Mouse (Mus musculus): ENCODE data around the gene Fam71d.

Gene Fam71d

GRCm38 (mm10) chr12:78691325-78691724 is at the start of gene Fam71d:
Gene Fam71d, plus strand, starts transcription at chr12:78691535.
- DNase-seq (ENCODE audit: low read depth, low spot score) = no peak

- no peak for DNase-seq (ENCODE audit: low read depth, low spot score)
Observed at GRCm38 (mm10) chr12:78643691-78644090, 47.6 kb upstream of the Fam71d start.

GRCm38 (mm10) chr12:78645282-78645681 is 46.1 kb upstream of the Fam71d start:
- no peak for DNase-seq (ENCODE audit: low read depth, low spot score)

GRCm38 (mm10) chr12:78659718-78660304 is 31.5 kb upstream of the Fam71d start:
- no peak for DNase-seq (ENCODE audit: low read depth, low spot score)

GRCm38 (mm10) chr12:78678101-78678806 is 13.1 kb upstream of the Fam71d start:
- DNase-seq (ENCODE audit: low read depth, low spot score) = no peak

- DNase-seq (ENCODE audit: low read depth, low spot score) = no peak
Observed at GRCm38 (mm10) chr12:78678807-78679189, 12.5 kb upstream of the Fam71d start.

- DNase-seq (ENCODE audit: low read depth, low spot score) = no peak
Observed at GRCm38 (mm10) chr12:78681048-78681447, 10.3 kb upstream of the Fam71d start.

GRCm38 (mm10) chr12:78682279-78682678 is 9.1 kb upstream of the Fam71d start:
- DNase-seq (ENCODE audit: low read depth, low spot score) = no peak

- DNase-seq (ENCODE audit: low read depth, low spot score) = no peak
Observed at GRCm38 (mm10) chr12:78685669-78686215, 5.6 kb upstream of the Fam71d start.

GRCm38 (mm10) chr12:78688876-78689275 is 2.5 kb upstream of the Fam71d start:
- no peak for DNase-seq (ENCODE audit: low read depth, low spot score)

- no peak for DNase-seq (ENCODE audit: low read depth, low spot score)
Observed at GRCm38 (mm10) chr12:78693281-78693680, 1.9 kb downstream of the Fam71d start.

GRCm38 (mm10) chr12:78717783-78718182 is 26.4 kb downstream of the Fam71d start:
- no peak for DNase-seq (ENCODE audit: low read depth, low spot score)

GRCm38 (mm10) chr12:78727723-78728122 is 36.4 kb downstream of the Fam71d start:
- DNase-seq (ENCODE audit: low read depth, low spot score) = no peak

GRCm38 (mm10) chr12:78739633-78740032 is 48.3 kb downstream of the Fam71d start:
- no peak for DNase-seq (ENCODE audit: low read depth, low spot score)

GRCm38 (mm10) chr12:78740289-78740688 is 49.0 kb downstream of the Fam71d start:
- no peak for DNase-seq (ENCODE audit: low read depth, low spot score)

GRCm38 (mm10) chr12:78746226-78746625 is 54.9 kb downstream of the Fam71d start:
- DNase-seq (ENCODE audit: low read depth, low spot score) = no peak

GRCm38 (mm10) chr12:78747406-78747805 is 56.1 kb downstream of the Fam71d start:
- no peak for DNase-seq (ENCODE audit: low read depth, low spot score)

GRCm38 (mm10) chr12:78748113-78748512 is 56.8 kb downstream of the Fam71d start:
- no peak for DNase-seq (ENCODE audit: low read depth, low spot score)

GRCm38 (mm10) chr12:78748557-78749377 is 57.4 kb downstream of the Fam71d start, which contains the start of gene Mpp5:
Gene Mpp5, plus strand, starts transcription at chr12:78748907.
- DNase-seq (ENCODE audit: low read depth, low spot score) = peak; percentile 95

- DNase-seq (ENCODE audit: low read depth, low spot score) = peak; percentile 45
Observed at GRCm38 (mm10) chr12:78749378-78749801, 58.1 kb downstream of the Fam71d start.

GRCm38 (mm10) chr12:78761979-78762378 is 70.6 kb downstream of the Fam71d start:
- no peak for DNase-seq (ENCODE audit: low read depth, low spot score)

Data from skeletal muscle tissue, adult 2 months (tissue).